Mouse (Mus musculus): Measurements from ENCODE around the gene Hinfp.
"Not testable (repeated sequence)": the region's sequence is repeated elsewhere in the genome, so short reads cannot be mapped to it uniquely, and the experiment has no call there.

The Hinfp gene

DNA sequence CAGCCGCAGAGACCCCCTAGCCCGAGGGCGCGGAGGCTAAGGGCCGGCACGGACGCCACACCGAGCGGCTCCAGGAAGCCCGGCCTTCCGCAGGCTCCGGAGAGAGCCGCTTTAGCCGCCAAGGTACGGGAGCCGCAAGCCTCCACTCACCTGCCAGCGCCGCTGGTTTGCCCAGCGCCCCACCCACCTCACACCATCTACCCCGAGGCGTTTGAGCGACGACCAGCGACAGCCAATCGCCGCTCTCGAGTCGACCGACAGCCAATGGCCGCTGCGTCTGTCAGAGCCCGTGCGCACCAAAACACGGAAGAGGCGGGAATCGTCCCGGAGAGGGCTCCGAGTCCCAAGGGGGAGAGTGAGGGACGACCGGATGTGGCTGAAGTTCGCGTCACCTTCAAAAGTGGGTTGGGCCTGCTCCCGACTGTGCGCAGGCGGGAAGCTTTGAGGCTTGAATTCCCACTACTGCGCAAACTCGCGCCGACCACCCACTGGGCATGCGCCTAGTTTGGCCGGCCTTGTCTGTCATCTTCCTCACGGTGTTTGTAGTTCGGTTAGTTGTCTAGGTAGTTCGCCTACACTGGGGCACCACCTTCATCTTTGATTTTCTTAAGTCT lies at the start of gene Hinfp:
Gene Hinfp (minus strand): TSS at position 206 of the 614 bp plus-strand sequence.
- peak; percentile 98 for DNase-seq

DNA sequence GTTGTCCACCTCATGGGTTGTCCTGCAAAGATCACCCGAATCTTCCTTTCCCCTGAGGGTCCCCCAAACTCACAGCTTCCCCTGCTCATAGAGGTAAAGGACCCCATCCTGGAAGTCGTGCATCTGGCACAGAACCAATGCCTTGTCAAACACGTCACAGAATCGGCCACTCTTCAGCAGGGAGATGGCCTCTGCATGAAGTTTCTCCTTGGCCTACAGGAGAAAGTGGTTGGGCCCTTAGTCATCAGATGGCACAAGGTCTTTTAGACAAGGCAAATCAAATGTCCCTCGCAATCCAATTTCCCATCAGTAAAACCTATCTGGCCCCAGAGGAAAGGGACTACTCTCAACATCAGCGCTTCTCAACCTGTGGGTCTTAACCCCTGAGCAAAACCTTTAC lies 47.7 kb upstream of the Hinfp start:
- DNase-seq: no peak

DNA sequence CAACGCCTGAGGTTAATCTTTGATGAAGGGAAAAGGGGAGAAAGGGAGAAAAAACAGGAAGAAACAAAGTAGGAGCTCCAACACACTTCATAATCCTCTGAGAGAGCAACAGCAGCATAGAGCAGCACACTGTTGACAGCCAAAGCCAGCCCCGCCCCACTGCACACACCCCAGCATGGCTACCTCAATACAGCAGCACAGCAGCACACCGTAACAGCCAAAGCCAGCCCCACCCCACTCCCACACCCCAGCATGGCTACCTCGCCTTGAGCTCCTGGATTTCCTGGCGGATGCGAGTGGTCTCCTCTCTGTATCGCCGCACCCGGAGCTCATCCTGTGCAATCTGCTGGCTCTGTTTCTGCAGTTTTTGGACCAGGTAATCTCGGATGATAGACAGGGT lies 46.9 kb upstream of the Hinfp start:
- DNase-seq: no peak

DNA sequence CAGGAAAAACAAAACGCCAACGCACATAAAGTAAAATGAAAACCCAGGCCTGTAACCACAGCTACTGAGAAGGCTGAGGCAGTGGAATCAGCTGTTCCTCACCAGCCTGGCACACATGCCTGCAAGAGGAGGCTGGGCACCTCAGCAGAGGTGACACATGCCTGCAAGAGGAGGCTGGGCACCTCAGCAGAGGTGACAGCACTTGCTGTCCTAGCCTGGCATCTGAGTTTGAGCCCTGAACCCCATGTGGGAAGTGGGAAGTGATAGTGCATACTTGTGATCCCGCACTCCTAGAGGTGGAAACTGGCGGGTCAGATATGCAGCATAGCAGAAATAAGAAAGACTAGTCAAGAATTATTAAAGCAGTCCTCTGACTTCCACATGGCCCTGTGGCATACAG lies 45.9 kb upstream of the Hinfp start:
- DNase-seq: no peak

DNA sequence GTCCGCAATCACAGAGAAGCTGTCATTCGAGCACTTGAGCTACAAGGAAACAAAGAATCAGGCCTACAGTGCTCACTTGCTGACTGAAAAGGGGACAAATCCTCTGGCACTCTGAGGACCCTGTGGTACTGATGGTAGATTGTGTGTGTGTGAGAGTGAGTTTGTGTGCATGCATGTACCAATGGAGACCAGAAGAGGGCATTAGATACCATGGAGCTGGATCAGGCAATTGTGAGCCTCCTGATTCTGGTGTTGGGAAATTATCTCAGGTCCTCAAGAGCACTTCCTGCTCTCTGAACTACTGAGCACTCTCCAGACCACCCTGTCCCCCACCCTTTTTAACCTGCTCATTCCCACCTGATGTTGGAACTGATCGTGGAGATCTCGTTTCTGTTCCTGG lies 43.1 kb upstream of the Hinfp start:
- no peak for DNase-seq

DNA sequence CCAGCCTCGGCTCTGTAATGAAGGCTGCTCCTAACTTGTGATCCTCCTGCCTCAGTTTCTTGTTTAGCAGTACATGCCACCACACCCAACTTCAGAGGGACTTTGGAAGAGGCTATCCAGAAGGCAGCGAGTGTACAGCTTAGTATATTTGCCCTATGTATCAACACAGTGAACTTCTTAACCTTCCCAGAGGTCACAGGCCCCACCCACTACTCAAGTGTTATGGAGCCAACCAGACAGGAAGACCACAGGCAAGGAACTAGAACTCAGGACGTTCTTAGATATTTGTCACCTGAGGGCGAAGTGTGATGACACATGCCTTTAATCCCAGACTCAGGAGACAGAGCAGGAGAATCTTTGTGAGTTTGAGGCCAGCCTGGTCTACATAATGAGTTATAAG lies 42.1 kb upstream of the Hinfp start:
- no peak for DNase-seq

DNA sequence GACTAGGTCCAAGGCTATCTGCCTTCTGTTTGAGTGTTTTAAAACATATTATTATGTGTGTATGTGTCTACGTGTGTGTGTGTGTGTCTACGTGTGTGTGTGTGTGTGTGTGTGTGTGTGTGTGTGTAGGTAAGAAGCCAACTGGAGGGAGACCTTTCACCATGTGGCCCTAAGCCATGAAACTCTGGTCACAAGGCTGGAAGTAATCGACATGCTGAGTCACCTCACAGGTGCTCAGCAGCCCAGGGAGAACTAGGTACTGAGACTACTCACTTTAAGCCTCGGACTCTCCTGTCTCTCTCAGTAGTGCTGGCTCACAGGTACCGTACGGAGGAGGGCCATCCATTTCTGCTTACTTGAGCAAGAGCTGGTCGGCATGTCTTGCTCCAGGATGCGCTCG lies 41.7 kb upstream of the Hinfp start:
- no peak for DNase-seq

DNA sequence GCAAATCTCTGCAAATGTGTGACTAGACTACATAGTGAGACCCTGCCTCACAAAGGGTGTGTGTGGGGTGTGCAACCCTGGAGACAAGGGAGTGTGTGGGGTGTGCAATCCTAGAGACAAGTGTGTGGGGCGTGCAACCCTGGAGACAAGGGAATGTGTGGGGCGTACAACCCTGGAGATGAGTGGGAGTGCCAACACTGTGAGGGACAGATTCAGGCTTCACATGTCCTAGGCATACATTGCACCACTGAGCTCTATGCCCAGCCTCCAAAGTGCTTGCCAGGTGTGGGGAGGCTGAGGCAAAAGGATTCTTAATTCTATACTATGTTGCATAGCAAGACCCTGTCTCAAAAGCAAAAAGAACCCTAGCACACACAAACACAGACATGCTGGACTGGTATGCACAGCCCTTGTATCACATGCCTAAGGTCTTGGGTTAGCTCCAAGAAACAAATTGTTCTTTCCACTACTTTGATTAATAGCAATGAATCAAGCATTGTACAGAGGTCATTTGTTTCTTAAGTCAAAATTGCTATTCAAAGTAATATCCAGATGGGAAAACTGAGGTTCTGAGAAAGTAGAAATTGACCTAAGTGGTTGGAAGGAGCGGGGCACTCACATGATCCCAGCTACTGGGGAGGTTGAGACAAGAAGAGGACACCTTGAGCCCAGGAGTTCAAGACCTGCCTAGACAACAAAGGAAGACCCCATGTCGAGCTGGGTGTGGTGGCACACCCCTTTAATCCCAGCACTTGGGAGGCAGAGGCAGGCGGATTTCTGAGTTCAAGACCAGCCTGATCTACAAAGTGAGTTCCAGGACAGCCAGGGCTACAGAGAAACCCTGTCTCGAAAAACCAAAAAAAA lies 40.3 kb upstream of the Hinfp start:
- no peak for DNase-seq

DNA sequence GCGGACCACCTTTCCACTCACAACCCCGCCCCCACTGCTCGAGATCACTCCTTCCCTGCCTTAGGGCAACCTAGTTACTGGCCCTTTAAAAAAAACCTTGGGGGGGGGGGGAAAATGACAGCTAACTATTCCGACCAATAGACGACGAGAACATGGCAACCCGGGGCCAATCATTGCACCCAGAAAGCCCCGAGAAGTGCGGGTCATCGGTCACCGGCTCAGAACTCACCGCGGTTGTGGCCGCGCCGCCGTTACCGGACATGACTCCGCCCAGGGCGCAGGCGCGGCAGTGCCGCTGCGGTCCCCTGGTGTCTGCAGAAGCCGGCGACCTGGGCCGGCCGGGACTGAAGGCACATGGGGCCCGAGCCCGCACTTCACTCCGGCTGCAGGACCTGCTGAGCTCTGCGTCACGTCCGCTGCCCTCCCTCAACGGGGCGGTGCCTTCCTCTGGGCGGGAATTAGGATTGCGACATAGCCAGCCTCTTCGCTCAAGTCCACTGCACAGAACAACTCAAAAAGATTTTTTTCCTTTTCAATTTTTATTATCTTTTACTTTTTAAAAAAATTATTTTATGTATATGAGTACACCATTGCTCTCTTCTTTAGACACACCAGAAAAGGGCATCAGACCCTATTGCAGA lies 38.4 kb upstream of the Hinfp start, which contains the start of gene Hmbs:
Gene Hmbs (minus strand): TSS at position 448 of the 641 bp plus-strand sequence.
- DNase-seq: peak; percentile 92

DNA sequence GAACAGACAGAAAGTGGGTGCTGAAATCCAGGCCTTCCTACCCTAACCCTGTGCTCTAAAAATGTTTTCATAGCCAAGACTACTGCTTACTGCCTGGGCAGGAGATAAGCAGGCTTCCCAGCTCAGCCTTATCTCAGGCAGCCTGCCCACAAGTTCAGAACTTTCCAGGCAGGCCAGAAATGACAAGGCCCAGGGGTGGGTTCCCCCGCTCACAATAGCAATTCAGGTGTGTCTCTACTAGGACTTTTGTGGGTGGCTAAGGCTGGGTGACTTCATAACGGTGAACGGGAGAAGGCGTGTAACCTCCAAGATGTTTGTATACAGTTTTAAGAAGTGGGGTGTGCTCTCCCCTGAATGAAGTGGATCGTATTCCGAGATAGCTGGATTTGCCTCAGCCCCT lies 37.8 kb upstream of the Hinfp start:
- no peak for DNase-seq

DNA sequence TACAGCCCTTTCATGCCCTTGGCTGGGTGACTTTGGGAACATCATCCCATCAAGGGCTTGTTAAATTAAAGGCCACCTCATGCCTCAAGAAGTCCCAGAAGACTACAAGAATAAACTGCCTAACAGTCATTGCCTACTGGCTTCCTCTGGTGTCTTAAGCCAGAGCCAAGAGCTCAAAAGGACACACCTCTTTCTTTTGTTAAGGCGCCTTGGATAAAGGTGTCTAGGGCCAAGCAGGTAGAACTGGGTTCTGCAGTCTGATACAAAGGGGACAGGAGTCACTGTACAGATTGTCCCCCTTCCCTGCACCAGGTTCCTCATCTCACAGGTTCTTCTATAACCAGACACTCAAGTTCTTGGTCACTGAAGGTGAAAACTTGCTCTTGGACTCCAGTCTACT lies 37.1 kb upstream of the Hinfp start:
- no peak for DNase-seq

DNA sequence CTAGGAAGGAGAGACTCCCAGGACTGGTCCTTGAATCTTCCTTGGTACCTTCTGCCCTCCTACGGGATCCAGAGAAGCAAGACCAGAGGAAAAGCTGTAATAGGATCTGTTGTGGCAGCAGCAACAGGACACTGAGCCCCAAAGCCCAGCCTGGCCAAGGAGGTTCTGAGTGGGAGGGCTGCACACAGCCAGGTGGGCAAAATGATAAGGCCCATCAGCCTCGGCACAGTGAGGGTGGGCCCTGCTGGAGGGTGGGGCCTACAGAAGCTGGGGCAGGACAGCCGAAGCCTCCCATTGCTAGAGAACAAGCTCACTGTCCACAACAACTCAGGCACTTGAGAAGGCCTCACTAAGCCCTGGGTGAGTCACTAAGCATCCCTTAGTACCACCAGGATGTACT lies 36.7 kb upstream of the Hinfp start:
- DNase-seq: no peak

DNA sequence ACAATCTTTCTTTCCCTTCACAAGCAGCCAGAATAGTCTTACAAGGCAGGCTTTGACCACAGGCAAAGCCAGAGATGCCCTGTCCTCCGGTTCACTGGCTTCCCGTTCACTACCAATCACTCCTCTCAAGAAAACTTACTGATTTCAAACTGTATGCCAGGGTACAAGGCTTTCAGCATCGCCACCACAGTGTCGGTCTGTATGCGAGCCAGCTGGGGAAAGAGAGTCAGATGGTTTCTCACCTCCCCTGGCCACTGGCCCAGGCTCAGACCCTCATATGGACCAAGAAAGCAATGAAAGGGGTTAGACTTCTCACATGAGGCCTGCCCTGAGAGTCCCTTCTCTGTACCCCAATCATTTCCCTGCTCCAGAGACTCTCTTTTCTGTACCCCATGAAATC lies 36.0 kb upstream of the Hinfp start:
- no peak for DNase-seq

DNA sequence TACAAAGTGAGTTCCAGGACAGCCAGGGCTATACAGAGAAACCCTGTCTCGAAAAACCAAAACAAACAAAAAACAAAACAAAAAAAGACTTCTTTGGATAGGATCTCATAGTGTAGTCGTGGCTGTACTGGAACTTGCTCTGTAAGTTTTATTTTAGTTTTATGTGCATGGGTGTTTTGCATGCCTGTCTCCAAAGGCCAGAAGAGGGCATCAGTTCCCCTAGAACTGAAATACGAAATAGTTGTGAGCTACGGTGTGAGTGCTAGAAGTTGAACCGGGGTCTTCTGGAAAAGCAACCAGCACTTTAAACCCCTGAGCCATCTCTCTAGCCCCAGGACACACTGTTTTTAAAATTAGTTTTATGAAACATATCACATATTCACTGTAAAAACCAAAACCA lies 33.1 kb upstream of the Hinfp start:
- no peak for DNase-seq

DNA sequence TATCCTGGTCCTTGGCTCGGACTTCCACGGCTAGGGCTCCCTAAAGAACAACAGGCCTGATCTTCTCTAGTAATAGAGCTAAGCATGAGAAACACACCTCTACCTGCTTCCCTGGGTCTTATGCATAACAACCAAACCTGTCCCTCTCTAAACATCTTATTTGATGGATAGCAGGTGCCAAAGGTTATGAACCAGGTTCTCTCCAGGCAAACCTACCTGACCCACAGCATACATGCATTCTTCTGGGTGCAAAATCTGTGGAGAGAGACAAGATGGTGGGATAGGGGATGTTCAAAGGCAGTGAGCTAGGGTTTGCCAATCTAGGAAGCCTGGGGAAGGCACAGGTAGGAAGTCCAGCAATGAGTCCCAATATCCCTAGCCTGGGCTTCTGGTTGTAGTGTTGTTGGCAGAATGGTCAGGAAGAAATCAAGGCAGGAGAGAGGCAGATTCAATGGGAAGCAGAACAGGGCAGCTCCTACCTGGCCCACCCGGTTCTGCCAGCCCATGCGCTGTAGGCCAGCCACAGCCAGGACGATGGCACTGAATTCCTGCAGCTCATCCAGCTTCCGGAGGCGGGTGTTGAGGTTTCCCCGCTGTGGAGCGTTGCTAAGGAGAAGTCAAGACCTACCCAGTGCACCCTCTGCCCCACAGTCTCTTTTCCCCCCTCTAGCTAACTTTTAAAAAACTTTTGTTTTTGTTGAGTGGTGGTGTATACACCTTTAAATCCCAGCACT lies 32.1 kb upstream of the Hinfp start:
- DNase-seq: no peak

DNA sequence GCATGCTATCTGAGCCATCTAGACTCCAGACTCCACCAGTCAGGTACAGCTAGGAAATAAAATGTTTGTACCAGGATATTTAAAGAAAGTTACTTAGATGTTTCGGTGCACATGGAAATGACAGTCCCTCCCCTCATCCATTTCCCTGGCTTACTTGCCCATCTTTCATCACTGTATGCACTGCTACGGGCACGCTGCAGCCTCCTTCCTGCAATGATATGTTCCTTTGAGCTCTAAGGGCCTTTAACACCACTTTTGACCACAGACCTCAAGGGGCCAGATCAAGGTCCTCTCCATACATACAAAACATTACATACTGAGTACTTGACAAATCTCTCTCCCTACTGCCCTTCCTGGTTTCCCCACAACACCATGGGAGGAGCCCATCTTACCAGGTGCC lies 31.5 kb upstream of the Hinfp start:
- DNase-seq: no peak

DNA sequence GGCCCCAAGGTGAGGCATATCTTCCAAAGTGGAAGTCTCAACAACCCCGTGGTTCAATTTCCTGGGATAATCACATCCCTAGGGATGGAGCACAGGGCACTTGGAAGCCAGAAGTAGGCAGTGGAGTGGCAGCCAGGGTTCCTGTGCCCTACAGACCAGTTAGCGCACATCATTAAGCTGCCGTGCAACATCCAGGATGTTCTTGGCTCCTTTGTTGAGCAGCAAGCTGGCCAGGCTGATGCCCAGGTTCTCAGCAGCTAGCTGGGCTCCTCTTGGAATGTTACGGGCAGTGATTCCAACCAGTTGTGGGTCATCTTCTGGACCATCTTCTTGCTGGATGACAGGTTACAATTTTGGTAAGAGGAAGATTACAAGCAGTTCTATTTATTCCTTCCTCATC lies 31.0 kb upstream of the Hinfp start:
- not testable (repeated sequence) for DNase-seq

DNA sequence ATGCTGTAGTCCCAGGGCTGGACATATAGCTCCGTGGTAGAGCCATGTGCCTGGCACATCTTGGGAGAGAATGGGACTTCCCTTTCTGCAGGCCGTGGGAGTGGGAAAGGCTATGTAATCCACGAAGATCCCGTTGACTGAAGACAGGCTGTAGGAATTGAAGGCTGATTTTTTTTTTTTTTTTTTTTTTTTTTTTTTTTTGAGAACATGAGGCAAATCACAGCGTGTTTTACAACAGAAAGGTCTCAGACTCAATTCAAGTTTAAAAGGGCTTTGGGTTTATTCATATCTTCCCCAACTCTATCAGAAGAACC lies 30.6 kb upstream of the Hinfp start:
- no peak for DNase-seq

DNA sequence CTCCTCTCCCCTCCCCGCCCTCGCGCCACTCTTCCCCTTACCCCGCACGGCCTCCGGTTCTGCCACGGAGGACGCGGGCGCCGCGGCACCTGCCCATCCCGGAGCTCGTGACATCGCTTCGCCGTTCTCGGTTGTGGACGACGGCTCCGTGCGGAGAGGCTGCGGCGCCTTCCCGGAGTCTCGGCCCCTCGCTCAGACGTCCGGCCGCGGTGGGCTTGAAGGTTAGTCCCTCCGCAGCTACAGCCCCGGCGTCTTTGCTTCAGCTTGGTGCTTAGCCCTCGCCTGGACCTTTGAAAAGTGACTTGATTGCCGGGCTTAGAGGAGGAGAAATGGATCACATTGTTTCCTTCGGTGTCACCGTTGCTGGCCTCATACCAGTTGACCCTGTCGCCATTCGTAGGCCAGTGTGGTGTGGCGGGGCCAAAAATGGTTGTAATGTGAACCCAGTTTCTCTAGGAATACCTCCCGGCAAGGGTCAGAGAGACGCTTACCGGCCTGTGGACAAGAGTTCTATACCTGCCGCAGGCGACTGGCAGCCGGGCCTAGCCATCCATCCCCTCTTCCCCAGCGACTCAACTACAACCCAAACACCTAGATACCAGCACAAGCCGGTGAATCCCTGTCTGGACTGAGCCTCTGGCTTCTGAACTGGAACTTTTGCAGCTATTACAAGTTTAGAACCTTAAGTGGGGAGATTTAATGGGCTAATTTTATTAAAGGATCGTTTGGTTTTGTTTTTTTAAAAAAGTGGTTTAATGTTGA lies 30.0 kb upstream of the Hinfp start:
- peak; percentile 20 for DNase-seq

DNA sequence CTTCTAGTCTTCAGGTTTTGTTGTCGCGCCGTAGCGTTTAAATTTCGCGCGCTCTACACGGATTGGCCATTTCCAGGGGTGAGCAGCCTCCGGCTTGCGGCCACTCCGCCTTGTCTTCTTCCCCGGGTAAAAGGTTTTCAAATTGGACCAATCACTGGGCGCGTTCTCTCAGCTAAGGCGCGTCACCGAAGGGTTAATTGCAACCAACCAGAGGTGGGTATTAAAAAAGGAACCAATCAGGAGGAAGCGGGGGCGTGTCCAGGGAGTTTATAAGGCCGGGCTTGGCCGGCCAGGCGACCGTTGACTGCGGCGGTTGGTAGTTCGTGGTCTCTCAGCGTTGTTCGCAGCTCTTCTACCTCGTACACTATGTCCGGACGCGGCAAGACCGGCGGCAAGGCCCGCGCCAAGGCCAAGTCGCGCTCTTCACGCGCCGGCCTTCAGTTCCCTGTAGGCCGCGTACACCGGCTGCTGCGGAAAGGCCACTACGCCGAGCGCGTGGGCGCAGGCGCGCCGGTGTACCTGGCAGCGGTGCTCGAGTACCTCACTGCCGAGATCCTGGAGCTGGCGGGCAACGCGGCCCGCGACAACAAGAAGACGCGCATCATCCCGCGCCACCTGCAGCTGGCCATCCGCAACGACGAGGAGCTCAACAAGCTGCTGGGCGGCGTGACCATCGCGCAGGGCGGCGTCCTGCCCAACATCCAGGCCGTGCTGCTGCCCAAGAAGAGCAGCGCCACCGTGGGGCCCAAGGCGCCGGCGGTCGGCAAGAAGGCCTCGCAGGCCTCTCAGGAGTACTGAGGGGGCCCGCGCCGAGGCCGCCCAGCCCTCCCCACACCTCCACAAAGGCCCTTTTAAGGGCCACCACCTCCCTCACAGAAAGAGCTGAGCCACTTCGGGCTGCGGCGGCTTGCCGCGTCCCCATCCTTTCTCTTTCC lies 29.2 kb upstream of the Hinfp start, which contains the start of gene H2afx:
Gene H2afx (plus strand): TSS at position 299 of the 935 bp plus-strand sequence.
- DNase-seq: peak; percentile 99

DNA sequence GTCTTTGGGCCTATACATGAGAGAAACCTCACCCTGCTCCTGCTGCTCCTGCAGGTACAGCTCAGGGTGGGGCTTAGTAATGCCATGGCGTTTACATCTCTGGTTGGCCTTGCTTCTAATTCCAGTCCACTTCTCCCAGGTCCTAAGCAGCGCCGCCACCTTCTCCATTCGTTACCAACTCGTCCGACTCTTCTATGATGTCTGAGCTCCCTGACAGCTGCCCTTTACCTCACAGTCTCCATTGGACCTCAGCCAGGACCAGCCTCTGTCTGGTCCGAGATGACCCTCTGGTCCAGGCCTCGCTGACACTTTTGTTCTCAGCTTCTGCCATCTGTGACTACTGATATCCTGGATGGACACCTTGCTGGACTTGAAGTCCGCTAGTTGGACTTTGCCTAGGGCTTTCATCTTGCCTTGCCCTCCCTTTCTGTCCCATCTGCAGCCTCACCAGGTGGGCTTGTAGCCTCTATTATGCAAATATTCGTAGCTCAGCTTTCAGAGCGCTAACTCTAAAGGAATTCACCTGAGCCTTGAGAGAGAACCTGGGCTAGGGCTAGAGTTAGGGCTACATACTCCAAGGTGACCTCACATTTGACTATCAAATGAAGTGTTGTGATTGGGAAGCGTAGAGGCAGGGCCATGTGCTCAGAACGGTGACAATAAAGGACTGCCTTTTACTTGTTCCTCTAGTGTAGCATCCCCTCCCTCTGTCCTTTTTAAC lies 27.6 kb upstream of the Hinfp start:
- DNase-seq: no peak
